Mouse (Mus musculus): ENCODE data around the gene Ugt1a9. TPM values are rescaled to one million over a fixed set of nuclear protein-coding genes. Genes with fewer than 3 reads are reported as not detected.
"Not testable (repeated sequence)": the region's sequence is repeated elsewhere in the genome, so short reads cannot be mapped to it uniquely, and the experiment has no call there.

Ugt1a9 gene
- polyA plus RNA-seq, 1 experiment from 2014 or later = 0.65 TPM

GRCm38 (mm10) chr1:88218591-88218990 is 148.0 kb downstream of the Ugt1a9 start:
- Histone ChIP-seq H3K27me3 (ENCODE audit: control insufficient read depth, insufficient read depth, low read length) (no peaks in the 10 kb centered on the region), H3K36me3 (ENCODE audit: control insufficient read depth, insufficient read depth, low read length) (no peaks in the 10 kb centered on the region), H3K4me1 (replicated peaks; ENCODE audit: control insufficient read depth, insufficient read depth) (no peaks in the 10 kb centered on the region), H3K4me3 (ENCODE audit: low read depth, low read length) (no peak overlapping the region), H3K27ac (replicated peaks) (no peak overlapping the region), H3K4me2 (replicated peaks; ENCODE audit: low read depth) (no peak overlapping the region), H3K9me3 (ENCODE audit: control insufficient read depth, low read length) (peaks cover 22% of the 10 kb centered on the region), H3K9ac (ENCODE audit: low read length) (no peak overlapping the region)
- TF ChIP-seq CTCF (IDR thresholded peaks at IDR 0.05; ENCODE audit: low read depth) (no peak), EP300 (optimal IDR thresholded peaks at IDR 0.05) (no peak)
- ATAC-seq (ENCODE audit: low FRiP score, low TSS enrichment) (no peak), DNase-seq (ENCODE audit: low spot score) (no peak)
- WGBS = 51% methylated on average over 4 of the region's 4 CpGs

GRCm38 (mm10) chr1:88219054-88219453 is 148.5 kb downstream of the Ugt1a9 start:
- WGBS = 11% methylated on average over 1 of the region's 1 CpGs
- H3K4me3 ChIP-seq (ENCODE audit: low read depth, low read length) = no peak overlapping the region
- no peak overlapping the region for H3K27ac ChIP-seq (replicated peaks)
- peaks cover 18% of the 10 kb centered on the region for H3K9me3 ChIP-seq (ENCODE audit: control insufficient read depth, low read length)
- DNase-seq (ENCODE audit: low spot score) = no peak
- no peak overlapping the region for H3K4me2 ChIP-seq (replicated peaks; ENCODE audit: low read depth)
- TF ChIP-seq EP300 (optimal IDR thresholded peaks at IDR 0.05) = no peak
- TF ChIP-seq CTCF (IDR thresholded peaks at IDR 0.05; ENCODE audit: low read depth) = no peak
- H3K9ac ChIP-seq (ENCODE audit: low read length) = no peak overlapping the region
- no peaks in the 10 kb centered on the region for H3K36me3 ChIP-seq (ENCODE audit: control insufficient read depth, insufficient read depth, low read length)
- H3K27me3 ChIP-seq (ENCODE audit: control insufficient read depth, insufficient read depth, low read length) = no peaks in the 10 kb centered on the region
- no peak for ATAC-seq (ENCODE audit: low FRiP score, low TSS enrichment)
- H3K4me1 ChIP-seq (replicated peaks; ENCODE audit: control insufficient read depth, insufficient read depth) = no peaks in the 10 kb centered on the region

GRCm38 (mm10) chr1:88220336-88220735 is 149.7 kb downstream of the Ugt1a9 start:
- Histone ChIP-seq H3K27ac (replicated peaks) (no peak overlapping the region), H3K4me3 (ENCODE audit: low read depth, low read length) (no peak overlapping the region), H3K9ac (ENCODE audit: low read length) (no peak overlapping the region), H3K4me1 (replicated peaks; ENCODE audit: control insufficient read depth, insufficient read depth) (no peaks in the 10 kb centered on the region), H3K4me2 (replicated peaks; ENCODE audit: low read depth) (no peak overlapping the region), H3K9me3 (ENCODE audit: control insufficient read depth, low read length) (peaks cover 13% of the 10 kb centered on the region), H3K27me3 (ENCODE audit: control insufficient read depth, insufficient read depth, low read length) (no peaks in the 10 kb centered on the region), H3K36me3 (ENCODE audit: control insufficient read depth, insufficient read depth, low read length) (no peaks in the 10 kb centered on the region)
- DNase-seq (ENCODE audit: low spot score) (peak; percentile 22), ATAC-seq (ENCODE audit: low FRiP score, low TSS enrichment) (no peak)
- TF ChIP-seq EP300 (optimal IDR thresholded peaks at IDR 0.05) (no peak), CTCF (IDR thresholded peaks at IDR 0.05; ENCODE audit: low read depth) (no peak)

- Histone ChIP-seq H3K9me3 (ENCODE audit: control insufficient read depth, low read length) (peaks cover 12% of the 10 kb centered on the region), H3K4me3 (ENCODE audit: low read depth, low read length) (no peak overlapping the region), H3K9ac (ENCODE audit: low read length) (no peak overlapping the region), H3K36me3 (ENCODE audit: control insufficient read depth, insufficient read depth, low read length) (no peaks in the 10 kb centered on the region), H3K4me1 (replicated peaks; ENCODE audit: control insufficient read depth, insufficient read depth) (no peaks in the 10 kb centered on the region), H3K27me3 (ENCODE audit: control insufficient read depth, insufficient read depth, low read length) (no peaks in the 10 kb centered on the region), H3K27ac (replicated peaks) (no peak overlapping the region), H3K4me2 (replicated peaks; ENCODE audit: low read depth) (no peak overlapping the region)
- ATAC-seq (ENCODE audit: low FRiP score, low TSS enrichment) (no peak), DNase-seq (ENCODE audit: low spot score) (peak; percentile 10)
- TF ChIP-seq EP300 (optimal IDR thresholded peaks at IDR 0.05) (no peak), CTCF (IDR thresholded peaks at IDR 0.05; ENCODE audit: low read depth) (no peak)
- WGBS = 42% methylated on average over 2 of the region's 2 CpGs
These were observed 151.6 kb downstream of the Ugt1a9 start for GRCm38 (mm10) chr1:88222216-88222615.

- H3K27me3 ChIP-seq (ENCODE audit: control insufficient read depth, insufficient read depth, low read length); H3K9ac ChIP-seq (ENCODE audit: low read length); DNase-seq (ENCODE audit: low spot score); H3K4me1 ChIP-seq (replicated peaks; ENCODE audit: control insufficient read depth, insufficient read depth); H3K27ac ChIP-seq (replicated peaks); H3K4me3 ChIP-seq (ENCODE audit: low read depth, low read length); H3K4me2 ChIP-seq (replicated peaks; ENCODE audit: low read depth); H3K36me3 ChIP-seq (ENCODE audit: control insufficient read depth, insufficient read depth, low read length); ATAC-seq (ENCODE audit: low FRiP score, low TSS enrichment): not testable (repeated sequence)
- H3K9me3 ChIP-seq (ENCODE audit: control insufficient read depth, low read length) = peaks cover 14% of the 10 kb centered on the region
These were observed 152.5 kb downstream of the Ugt1a9 start for GRCm38 (mm10) chr1:88223011-88223515.

- H3K4me3 ChIP-seq (ENCODE audit: low read depth, low read length) = no peak overlapping the region
- no peaks in the 10 kb centered on the region for H3K4me1 ChIP-seq (replicated peaks; ENCODE audit: control insufficient read depth, insufficient read depth)
- no peaks in the 10 kb centered on the region for H3K36me3 ChIP-seq (ENCODE audit: control insufficient read depth, insufficient read depth, low read length)
- DNase-seq (ENCODE audit: low spot score) (peak; percentile 28), ATAC-seq (ENCODE audit: low FRiP score, low TSS enrichment) (no peak)
- TF ChIP-seq EP300 (optimal IDR thresholded peaks at IDR 0.05) = no peak
- no peak for TF ChIP-seq CTCF (IDR thresholded peaks at IDR 0.05; ENCODE audit: low read depth)
- H3K27ac ChIP-seq (replicated peaks) = no peak overlapping the region
- no peak overlapping the region for H3K4me2 ChIP-seq (replicated peaks; ENCODE audit: low read depth)
- no peak overlapping the region for H3K9ac ChIP-seq (ENCODE audit: low read length)
- H3K9me3 ChIP-seq (ENCODE audit: control insufficient read depth, low read length) = peaks cover 14% of the 10 kb centered on the region
- WGBS = 52% methylated on average over 1 of the region's 1 CpGs
- no peaks in the 10 kb centered on the region for H3K27me3 ChIP-seq (ENCODE audit: control insufficient read depth, insufficient read depth, low read length)
These were observed 153.0 kb downstream of the Ugt1a9 start for GRCm38 (mm10) chr1:88223591-88223990.

Data from stomach, postnatal 0 days (tissue).